ENCODE assay signal across 12 mouse cellular contexts in the genomic region with DNA sequence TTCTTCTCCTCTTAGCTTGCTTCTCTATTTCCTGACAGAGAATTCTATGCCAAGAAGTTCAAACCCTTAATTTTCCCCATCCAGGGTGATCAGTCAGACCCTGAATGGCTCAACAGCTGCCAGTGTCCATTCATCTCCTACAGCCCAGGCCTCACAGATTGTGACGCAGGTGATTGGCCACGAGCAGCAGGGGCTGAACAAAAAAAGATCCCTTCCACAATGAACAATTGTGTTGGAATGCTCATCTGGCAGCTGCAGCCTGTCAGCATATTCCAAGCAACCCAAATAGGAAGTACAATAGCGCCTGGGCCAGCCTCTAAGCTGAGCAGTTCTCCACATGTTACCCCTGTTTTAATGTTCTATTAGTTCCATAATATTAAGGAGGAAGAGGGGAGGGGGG. TPM values are rescaled to one million over a fixed set of nuclear protein-coding genes. Genes with fewer than 3 reads are reported as not detected.
A peak's percentile ranks its signal among the peaks of the same experiment; 100 is the strongest.
DNase-seq lines count a peak whose midpoint lies in the region; ATAC-seq lines count a peak whose summit lies in the region.
"Had no signal": no experiment of that assay in that cellular context is flagged by ENCODE, and none has a peak within 500 bp of the region (broad histone marks: within the 10 kb centered on the region; RNA-seq: fewer than 3 reads in every experiment).

No protein-coding gene starts in this region.

- H3K4me1 ChIP-seq in midbrain, embryonic 10.5 days = peaks cover 6% of the 10 kb centered on the region
- no peaks in the 10 kb centered on the region for H3K4me1 ChIP-seq in midbrain, embryonic 16.5 days (ENCODE audit: control insufficient read depth, insufficient read depth, low read length)
- 0 out of 2 replicates have a peak, but pooled peaks cover 5% of the 10 kb centered on the region for H3K4me1 ChIP-seq in embryonic facial prominence, embryonic 10.5 days
- no peaks in the 10 kb centered on the region for H3K4me1 ChIP-seq in hindbrain, embryonic 16.5 days (ENCODE audit: control insufficient read depth, insufficient read depth, low read depth, low read length)
- H3K4me1 ChIP-seq: lung, embryonic 15.5 days had no signal

- no peak for ATAC-seq in midbrain, embryonic 16.5 days
- ATAC-seq in hindbrain, embryonic 16.5 days = peak; percentile 50; the same call in 1 of the 2 replicates

- H3K27me3 ChIP-seq in midbrain, embryonic 10.5 days (ENCODE audit: low read depth, poor library complexity, severe bottlenecking) = no peaks in the 10 kb centered on the region
- no peaks in the 10 kb centered on the region for H3K27me3 ChIP-seq in midbrain, embryonic 16.5 days (ENCODE audit: control insufficient read depth, insufficient read depth, low read depth, low read length)
- no peaks in the 10 kb centered on the region for H3K27me3 ChIP-seq in embryonic facial prominence, embryonic 10.5 days (replicated peaks; ENCODE audit: low read depth, poor library complexity, severe bottlenecking)
- no peaks in the 10 kb centered on the region for H3K27me3 ChIP-seq in hindbrain, embryonic 16.5 days (replicated peaks; ENCODE audit: control insufficient read depth, insufficient read depth, low read length)
- H3K27me3 ChIP-seq: lung, embryonic 15.5 days had no signal

- 0 out of 2 replicates have a peak overlapping the region, but pooled peaks have one; percentile 30 for H3K27ac ChIP-seq in midbrain, embryonic 10.5 days (replicated peaks)
- H3K27ac ChIP-seq in midbrain, embryonic 16.5 days (ENCODE audit: low read length) = no peak overlapping the region
- H3K27ac ChIP-seq in embryonic facial prominence, embryonic 10.5 days (replicated peaks) = no peak overlapping the region
- no peak overlapping the region for H3K27ac ChIP-seq in hindbrain, embryonic 16.5 days (ENCODE audit: low read depth, low read length)
- H3K27ac ChIP-seq: lung, embryonic 15.5 days had no signal

- H3K9ac ChIP-seq in midbrain, embryonic 16.5 days (ENCODE audit: low read depth, low read length) = no peak overlapping the region
- H3K9ac ChIP-seq in hindbrain, embryonic 16.5 days (ENCODE audit: low read depth, low read length) = no peak overlapping the region
- H3K9ac ChIP-seq: lung, embryonic 15.5 days had no signal

- no peak overlapping the region for H3K4me2 ChIP-seq in midbrain, embryonic 16.5 days (ENCODE audit: low read length)
- no peak overlapping the region for H3K4me2 ChIP-seq in hindbrain, embryonic 16.5 days (ENCODE audit: low read length)
- H3K4me2 ChIP-seq: lung, embryonic 15.5 days had no signal

- H3K9me3 ChIP-seq in midbrain, embryonic 10.5 days (replicated peaks) = no peaks in the 10 kb centered on the region
- H3K9me3 ChIP-seq in midbrain, embryonic 16.5 days (replicated peaks; ENCODE audit: control insufficient read depth, low read length, poor library complexity, severe bottlenecking) = no peaks in the 10 kb centered on the region
- no peaks in the 10 kb centered on the region for H3K9me3 ChIP-seq in embryonic facial prominence, embryonic 10.5 days
- H3K9me3 ChIP-seq in hindbrain, embryonic 16.5 days (ENCODE audit: control insufficient read depth, low read length) = no peaks in the 10 kb centered on the region
- H3K9me3 ChIP-seq: lung, embryonic 15.5 days had no signal

- DNase-seq in midbrain, embryonic 10.5 days (ENCODE audit: low spot score) = peak; percentile 41
- DNase-seq in embryonic facial prominence, embryonic 10.5 days (ENCODE audit: low spot score) = peak; percentile 23
- peak; percentile 21 for DNase-seq in telencephalon, adult 2 months (ENCODE audit: low read depth, low spot score)
- DNase-seq in adrenal gland, postnatal 25 days = no peak
- no peak for DNase-seq in kidney, postnatal 10 days
- DNase-seq: kidney, adult 2 months; thymus, postnatal 4 days had no signal

- WGBS in midbrain, embryonic 10.5 days = 28% methylated on average over 3 of the region's 3 CpGs
- WGBS in midbrain, embryonic 16.5 days = 8% methylated on average over 3 of the region's 3 CpGs
- WGBS in embryonic facial prominence, embryonic 10.5 days = 26% methylated on average over 3 of the region's 3 CpGs
- 7% methylated on average over 3 of the region's 3 CpGs for WGBS in hindbrain, embryonic 16.5 days

- no peaks in the 10 kb centered on the region for H3K36me3 ChIP-seq in midbrain, embryonic 10.5 days
- H3K36me3 ChIP-seq in midbrain, embryonic 16.5 days (ENCODE audit: control insufficient read depth, insufficient read depth, low read length) = no peaks in the 10 kb centered on the region
- no peaks in the 10 kb centered on the region for H3K36me3 ChIP-seq in embryonic facial prominence, embryonic 10.5 days (replicated peaks)
- H3K36me3 ChIP-seq in hindbrain, embryonic 16.5 days (ENCODE audit: control insufficient read depth, insufficient read depth, low read length) = no peaks in the 10 kb centered on the region
- H3K36me3 ChIP-seq: lung, embryonic 15.5 days had no signal

- no peak overlapping the region for H3K4me3 ChIP-seq in midbrain, embryonic 10.5 days
- no peak overlapping the region for H3K4me3 ChIP-seq in midbrain, embryonic 16.5 days (ENCODE audit: low read depth, low read length)
- no peak overlapping the region for H3K4me3 ChIP-seq in embryonic facial prominence, embryonic 10.5 days
- no peak overlapping the region for H3K4me3 ChIP-seq in hindbrain, embryonic 16.5 days (ENCODE audit: low read length)
- H3K4me3 ChIP-seq: lung, embryonic 15.5 days had no signal

RNA-seq across cellular contexts. Expression of a gene that starts 52.7 kb away (rescaled TPM):
- not detected in 2 replicates for polyA plus RNA-seq in midbrain, embryonic 10.5 days (2016; fragmentation: Nextera tagmentation; extraction: Ambion mirVana)
- not detected in 2 replicates for polyA plus RNA-seq in midbrain, embryonic 16.5 days (2015; fragmentation: Nextera tagmentation; extraction: Ambion mirVana)
- not detected in 2 replicates for polyA plus RNA-seq in embryonic facial prominence, embryonic 10.5 days (2016; fragmentation: Nextera tagmentation; extraction: Ambion mirVana)
- not detected in 2 replicates for polyA plus RNA-seq in hindbrain, embryonic 16.5 days (2015; fragmentation: Nextera tagmentation; extraction: Ambion mirVana)
- total RNA-seq in adrenal gland, postnatal 25 days (2021) = not detected in 2 replicates
- total RNA-seq: left cerebral cortex, postnatal 36 days; MEL had no signal
- polyA plus RNA-seq: kidney, adult 2 months; lung, embryonic 15.5 days had no signal

Comparison
In these comparisons a context has a peak if more than half of its experiments do, and no peak if none do; other contexts are left out.
1. DNase-seq: peak in midbrain, embryonic 10.5 days (single experiment), embryonic facial prominence, embryonic 10.5 days (single experiment) and telencephalon, adult 2 months (single experiment); none in adrenal gland, postnatal 25 days (single experiment) and kidney, postnatal 10 days (single experiment).